Mouse (Mus musculus): ENCODE data around the gene Sytl2.

DNA sequence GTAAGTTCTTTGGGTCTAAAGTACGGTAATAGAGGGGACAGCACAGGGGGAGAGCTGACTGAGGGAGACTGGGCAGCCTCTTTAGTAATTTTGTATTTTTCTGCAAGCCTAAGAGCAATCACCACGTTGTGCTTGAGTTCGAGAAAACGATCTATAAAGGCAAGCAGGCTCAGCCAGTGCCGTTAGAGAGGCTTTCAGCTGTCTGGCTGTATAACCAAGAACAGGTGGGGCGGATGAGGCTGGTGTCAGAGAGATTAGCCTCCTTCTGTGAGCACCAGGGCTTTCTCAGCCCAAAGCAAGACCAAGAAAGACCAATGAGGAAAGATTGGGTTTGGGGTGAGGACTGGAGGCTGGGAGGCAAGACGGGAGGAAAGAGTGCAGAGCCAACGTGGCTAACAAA, 21.2 kb upstream of the Sytl2 start:
- TF ChIP-seq CTCF (IDR thresholded peaks at IDR 0.05; ENCODE audit: low read depth, low read length), result no peak
- TF ChIP-seq GATA1 (IDR thresholded peaks at IDR 0.05; ENCODE audit: borderline replicate concordance, low read length), result no peak
- no peak for TF ChIP-seq TAL1 (conservative IDR thresholded peaks at IDR 0.05; ENCODE audit: low read depth, low read length)
- no peak for TF ChIP-seq GATA2 (IDR thresholded peaks at IDR 0.05; ENCODE audit: borderline replicate concordance, low read depth, low read length)
- TF ChIP-seq POLR2AphosphoS5 (IDR thresholded peaks at IDR 0.05; ENCODE audit: insufficient replicate concordance, low read depth, low read length), result no peak
